Mouse (Mus musculus): ENCODE results near the gene Mtx2. TPM values are rescaled to one million over a fixed set of nuclear protein-coding genes. Genes with fewer than 3 reads are reported as not detected.

Mtx2 gene
- total RNA-seq, 2 experiments from 2014 or later = 46.0 to 50.2 TPM

DNA sequence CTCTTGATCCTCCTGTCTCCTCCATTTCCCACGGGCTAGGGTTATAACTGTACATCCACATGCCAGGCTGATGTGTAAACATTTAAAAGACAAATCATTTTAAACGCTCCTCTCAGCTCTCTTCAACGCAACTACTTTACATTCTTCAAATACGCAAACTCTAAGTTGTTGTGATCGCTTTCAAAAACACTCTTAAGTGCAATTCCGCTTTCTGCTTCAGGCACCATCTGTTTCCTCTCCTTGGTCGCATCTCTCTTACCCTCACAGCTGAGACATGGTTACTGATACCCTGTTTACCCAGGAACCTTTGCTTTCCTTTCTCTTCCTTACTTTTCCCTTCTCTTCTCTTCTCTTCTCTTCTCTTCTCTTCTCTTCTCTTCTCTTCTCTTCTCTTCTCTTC, 86.4 kb downstream of the Mtx2 start:
- DNase-seq (ENCODE audit: low spot score in 2 of 2) = no peak

DNA sequence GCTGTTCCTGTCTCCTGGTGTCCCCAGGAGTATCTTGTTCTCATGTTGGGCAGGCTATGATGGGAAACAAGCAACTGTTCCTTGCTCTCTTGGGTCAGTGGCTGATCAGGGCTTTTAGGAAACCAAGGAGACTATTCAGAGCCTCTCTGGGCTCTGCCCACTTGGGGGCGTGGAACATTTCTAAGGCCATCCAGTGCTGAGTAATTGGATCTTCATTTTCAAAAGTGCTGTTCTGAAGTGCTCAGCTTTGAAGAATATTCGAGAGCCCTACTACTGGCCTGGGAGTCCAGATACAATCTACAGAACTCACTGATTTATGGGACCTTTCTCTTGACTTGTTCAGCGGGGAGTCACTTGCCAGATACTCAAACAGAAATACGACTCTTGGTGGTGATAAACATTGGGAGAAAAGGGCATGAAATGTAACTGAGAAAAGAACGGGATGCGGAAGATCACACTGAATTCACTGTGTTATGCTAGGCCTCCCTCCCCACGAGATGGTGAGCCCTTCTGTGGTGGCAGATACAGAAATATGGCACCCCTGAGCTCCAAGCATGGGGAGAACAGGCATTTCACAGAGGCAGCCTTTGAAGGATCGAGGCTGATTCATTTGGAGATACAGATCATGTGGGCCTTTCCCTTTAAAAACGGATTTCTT, 92.4 kb downstream of the Mtx2 start:
- no peak for DNase-seq (ENCODE audit: low spot score in 2 of 2)

DNA sequence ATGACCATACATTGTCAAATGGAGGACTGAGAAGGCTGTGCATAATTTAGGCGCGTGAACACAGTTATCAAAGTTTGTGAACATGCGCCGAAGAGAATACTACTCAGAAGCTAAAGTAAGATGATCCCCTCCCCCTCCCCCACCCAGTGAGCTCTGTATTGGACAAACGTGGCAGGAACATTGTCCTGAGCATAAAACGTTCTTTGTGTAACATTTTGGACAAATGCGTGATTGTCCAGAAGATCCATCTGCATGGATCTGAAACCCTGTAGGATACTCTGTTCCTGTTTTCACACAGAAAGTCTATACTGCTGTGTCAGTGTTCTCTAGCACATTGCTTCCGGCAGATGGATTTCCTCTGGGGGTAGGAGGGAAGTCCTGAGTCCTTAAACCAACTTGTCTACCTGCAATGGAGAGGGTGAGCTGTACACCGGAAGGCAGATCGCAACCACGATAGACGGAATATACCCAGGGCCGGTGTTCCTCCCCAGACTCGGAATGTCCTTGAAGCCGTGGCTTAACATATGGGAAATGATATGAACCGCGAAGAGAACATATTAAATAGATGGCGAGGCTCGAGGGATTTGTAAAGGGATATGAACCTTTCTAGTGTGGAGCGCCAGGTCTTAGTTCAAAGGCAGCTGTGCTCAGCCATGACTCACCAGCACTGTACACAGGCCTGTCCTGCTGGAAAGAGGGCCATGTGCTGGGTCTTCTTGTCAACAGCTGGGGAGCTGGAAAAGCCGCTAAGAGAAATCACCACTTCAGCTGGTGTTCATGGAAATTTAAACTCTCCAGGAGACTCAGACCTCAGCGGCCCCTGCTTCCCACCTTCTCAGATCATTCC, 100.6 kb downstream of the Mtx2 start:
- DNase-seq (ENCODE audit: low spot score in 2 of 2) = no peak

Other genes with a start within 250 kb of the Mtx2 start
- gene Lnpk, start 246.4 kb upstream of the Mtx2 start, total RNA-seq (2021) = 10 to 100 TPM; 52.9 to 55.9 TPM
- gene Evx2, start 166.2 kb upstream of the Mtx2 start, total RNA-seq (2021) = not detected
- gene Hoxd13, start 157.5 kb upstream of the Mtx2 start, total RNA-seq (2021) = not detected
- not detected for gene Hoxd12, start 150.8 kb upstream of the Mtx2 start, total RNA-seq (2021)
- gene Hoxd11, start 146.2 kb upstream of the Mtx2 start, total RNA-seq (2021) = not detected
- gene Hoxd10, start 133.9 kb upstream of the Mtx2 start, total RNA-seq (2021) = not detected
- gene Hoxd9, start 128.1 kb upstream of the Mtx2 start, total RNA-seq (2021) = not detected
- gene Hoxd8, start 121.2 kb upstream of the Mtx2 start, total RNA-seq (2021) = not detected
- not detected for gene Hoxd3, start 113.9 kb upstream of the Mtx2 start, total RNA-seq (2021)
- not detected for gene Hoxd4, start 113.9 kb upstream of the Mtx2 start, total RNA-seq (2021)
- gene Gm28230, start 99.1 kb upstream of the Mtx2 start, total RNA-seq (2021) = not detected
- gene Hoxd1, start 62.8 kb upstream of the Mtx2 start, total RNA-seq (2021) = under 1 TPM; 0.19 to 0.23 TPM

Data from layer of hippocampus, postnatal 14 days (tissue).